Mouse (Mus musculus) small intestine, adult 2 months (tissue): ENCODE measurements around the gene Gm20388. TPM values are rescaled to one million over a fixed set of nuclear protein-coding genes. Genes with fewer than 3 reads are reported as not detected.

Experiments
- H3K27ac ChIP-seq: fragments of 200-500 bp; 2 replicates; pipeline ENCODE4 v1.5.1; 2012; ENCODE audit warnings: low read depth, low read length, control low read depth, inconsistent platforms; ENCODE audit not compliant: insufficient read depth
- H3K27me3 ChIP-seq: fragments of 200-500 bp; 2 replicates; pipeline ENCODE4 v1.6.1; 2012; ENCODE audit warnings: mild to moderate bottlenecking, moderate library complexity, low read length, inconsistent platforms; ENCODE audit not compliant: control insufficient read depth, insufficient read depth
- H3K36me3 ChIP-seq: fragments of 200-500 bp; 2 replicates; pipeline ENCODE4 v1.6.1; 2012; ENCODE audit warnings: mild to moderate bottlenecking, low read length, control low read depth, inconsistent platforms; ENCODE audit not compliant: control insufficient read depth, insufficient read depth
- H3K4me1 ChIP-seq: fragments of 200-500 bp; 2 replicates; pipeline ENCODE4 v1.6.1; 2012; ENCODE audit warnings: low read length, inconsistent platforms, mixed read lengths; ENCODE audit not compliant: control insufficient read depth, insufficient read depth, insufficient read length
- H3K4me3 ChIP-seq: fragments of 200-500 bp; 2 replicates; pipeline ENCODE4 v1.5.1; 2012; ENCODE audit warnings: low read depth, mild to moderate bottlenecking, control low read depth, inconsistent platforms, low read length, moderate library complexity
- CTCF ChIP-seq: fragments of 200-500 bp; IDR thresholded peaks from 2 replicates; pipeline ENCODE4 v1.5.1; 2012; ENCODE audit warnings: low read depth, mild to moderate bottlenecking, control low read depth, inconsistent platforms, low read length, moderate library complexity, mixed read lengths; ENCODE audit not compliant: insufficient replicate concordance, insufficient read length; ENCODE audit errors: extremely low read depth
- POLR2A ChIP-seq: fragments of 200-500 bp; IDR thresholded peaks from 2 replicates; pipeline ENCODE4 v1.6.1; 2012; ENCODE audit warnings: low read depth, mild to moderate bottlenecking, control low read depth, inconsistent platforms, low read length, moderate library complexity
- WGBS: fragments of 180-500 bp; shearing (Covaris S2); methylation state at CpG from one replicate; pipeline ENCODE4 v1.1.7; 2018; 5-methylcytosine and 5-hydroxymethylcytosine counted together
- polyA plus RNA-seq: library from polyadenylated mRNA; depleted of rRNA; stranded (reverse); fragments of >200 nt; gene quantifications from 2 replicates; pipeline ENCODE4 v1.2.3, GENCODE M21; 2012

The Gm20388 gene
- polyA plus RNA-seq, 1 experiment, result 37.3 TPM

DNA sequence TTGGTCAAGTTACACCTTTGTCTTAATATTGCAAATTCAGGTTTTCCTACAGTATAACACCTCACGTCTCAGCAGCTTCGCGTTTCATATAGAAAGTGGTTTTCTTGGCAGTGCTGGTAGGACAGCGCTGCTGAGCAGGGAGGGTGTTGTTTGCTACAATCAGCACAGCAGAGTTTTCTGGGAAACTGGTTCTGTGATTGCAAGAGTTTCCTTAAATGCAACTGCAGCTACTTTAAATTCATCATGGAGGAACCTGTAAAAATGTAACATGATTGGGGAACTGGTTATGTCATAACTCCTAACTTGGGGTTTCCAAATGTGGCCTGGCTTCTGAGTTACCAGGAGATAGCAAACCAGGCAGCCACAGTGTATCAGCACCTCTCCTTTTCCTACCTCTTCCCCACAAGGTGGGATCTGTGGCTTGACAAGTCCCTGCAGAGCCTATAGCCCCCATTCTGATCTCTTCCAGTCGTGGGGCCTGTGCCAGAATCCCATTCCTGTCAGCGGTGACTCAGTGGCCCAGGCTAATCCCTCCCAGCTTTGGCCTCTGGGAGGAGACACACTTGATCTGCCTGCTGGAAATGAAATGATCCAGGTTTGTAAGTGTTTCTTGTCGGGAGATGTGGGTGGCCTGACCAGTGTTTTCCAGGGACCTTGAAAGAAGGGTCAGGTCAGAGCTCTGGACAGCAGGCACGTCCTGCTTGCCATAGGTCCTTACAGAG is 2109.6 kb downstream of the Gm20388 start:
- Histone ChIP-seq H3K27me3 (no peaks in the 10 kb centered on the region), H3K4me3 (no peak overlapping the region), H3K27ac (no peak overlapping the region), H3K4me1 (no peaks in the 10 kb centered on the region; the same call in 1 of the 2 replicates), H3K36me3 (peaks cover 23% of the 10 kb centered on the region)
- WGBS, result 89% methylated on average over 8 of the region's 8 CpGs
- no peak for TF ChIP-seq CTCF
- no peak for TF ChIP-seq POLR2A

- Histone ChIP-seq H3K4me1 (no peaks in the 10 kb centered on the region; the same call in 1 of the 2 replicates), H3K27me3 (no peaks in the 10 kb centered on the region), H3K4me3 (no peak overlapping the region), H3K27ac (no peak overlapping the region), H3K36me3 (peaks cover 29% of the 10 kb centered on the region)
- TF ChIP-seq POLR2A, result no peak
- TF ChIP-seq CTCF, result no peak
- 31% methylated on average over 2 of the region's 2 CpGs for WGBS
Observed at GRCm38 (mm10) chr8:122021725-122022124, 2111.1 kb downstream of the Gm20388 start.

- no peaks in the 10 kb centered on the region for H3K27me3 ChIP-seq
- 75% methylated on average over 6 of the region's 6 CpGs for WGBS
- no peaks in the 10 kb centered on the region; the same call in 1 of the 2 replicates for H3K4me1 ChIP-seq
- no peak overlapping the region for H3K4me3 ChIP-seq
- H3K27ac ChIP-seq, result no peak overlapping the region
- H3K36me3 ChIP-seq, result peaks cover 34% of the 10 kb centered on the region
- TF ChIP-seq CTCF, result no peak
- no peak for TF ChIP-seq POLR2A
Observed at GRCm38 (mm10) chr8:122022274-122022673, 2111.6 kb downstream of the Gm20388 start.

- Histone ChIP-seq H3K27me3 (no peaks in the 10 kb centered on the region), H3K36me3 (peaks cover 33% of the 10 kb centered on the region), H3K4me1 (no peaks in the 10 kb centered on the region; the same call in 1 of the 2 replicates), H3K4me3 (no peak overlapping the region), H3K27ac (no peak overlapping the region)
- TF ChIP-seq POLR2A (no peak), CTCF (no peak)
- WGBS, result 77% methylated on average over 4 of the region's 4 CpGs
Observed at GRCm38 (mm10) chr8:122022705-122023104, 2112.1 kb downstream of the Gm20388 start.

GRCm38 (mm10) chr8:122025546-122025945 is 2114.9 kb downstream of the Gm20388 start:
- TF ChIP-seq CTCF (no peak), POLR2A (no peak)
- peaks cover 28% of the 10 kb centered on the region for H3K36me3 ChIP-seq
- 94% methylated on average over 9 of the region's 9 CpGs for WGBS
- no peak overlapping the region for H3K4me3 ChIP-seq
- H3K4me1 ChIP-seq, result no peaks in the 10 kb centered on the region; the same call in 1 of the 2 replicates
- H3K27ac ChIP-seq, result no peak overlapping the region
- no peaks in the 10 kb centered on the region for H3K27me3 ChIP-seq

DNA sequence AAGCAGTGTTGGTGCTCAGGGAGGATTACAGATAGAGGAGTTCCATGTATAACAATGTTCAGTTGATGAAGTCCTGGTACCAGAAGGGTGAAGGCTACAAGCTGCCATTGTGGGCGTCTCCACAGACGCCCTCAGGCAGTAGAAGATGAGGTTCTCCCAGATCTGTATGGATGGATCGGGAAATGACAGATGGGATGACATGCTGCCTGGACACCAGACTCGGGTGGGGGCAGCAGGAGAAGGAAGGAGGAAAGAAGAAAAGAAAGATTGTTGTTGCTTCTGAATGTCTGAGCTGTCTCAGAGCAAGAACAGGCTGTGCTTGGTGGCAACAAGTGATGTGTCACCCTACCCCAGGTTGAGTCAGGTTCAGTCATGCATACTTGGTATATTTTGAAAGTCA is 2117.5 kb downstream of the Gm20388 start:
- TF ChIP-seq CTCF, result no peak
- no peak for TF ChIP-seq POLR2A
- WGBS, result 80% methylated on average over 4 of the region's 4 CpGs
- Histone ChIP-seq H3K36me3 (peaks cover 23% of the 10 kb centered on the region), H3K27me3 (no peaks in the 10 kb centered on the region), H3K27ac (no peak overlapping the region), H3K4me3 (no peak overlapping the region), H3K4me1 (no peaks in the 10 kb centered on the region)

- H3K36me3 ChIP-seq, result peaks cover 10% of the 10 kb centered on the region; the same call in 1 of the 2 replicates
- H3K27ac ChIP-seq, result no peak overlapping the region
- WGBS, result 63% methylated on average over 7 of the region's 7 CpGs
- H3K4me1 ChIP-seq, result no peaks in the 10 kb centered on the region
- H3K4me3 ChIP-seq, result no peak overlapping the region
- TF ChIP-seq CTCF (no peak), POLR2A (no peak)
- no peaks in the 10 kb centered on the region for H3K27me3 ChIP-seq
Observed at GRCm38 (mm10) chr8:122030965-122031364, 2120.3 kb downstream of the Gm20388 start.
